Mouse (Mus musculus) testis, adult 2 months (tissue): ENCODE data around the gene Snx9. TPM values are rescaled to one million over a fixed set of nuclear protein-coding genes. Genes with fewer than 3 reads are reported as not detected.

ENCODE experiments used
- H3K27ac ChIP-seq: fragments of 200-500 bp; 2 replicates; pipeline ENCODE4 v1.5.1; 2012; ENCODE audit warnings: low read depth, low read length; ENCODE audit not compliant: control insufficient read depth, insufficient read depth
- H3K27me3 ChIP-seq: fragments of 200-500 bp; 2 replicates; pipeline ENCODE4 v1.6.1; 2012; ENCODE audit warnings: mild to moderate bottlenecking, low read length, moderate library complexity; ENCODE audit not compliant: control insufficient read depth, insufficient read depth
- H3K36me3 ChIP-seq: fragments of 200-500 bp; 2 replicates; pipeline ENCODE4 v1.6.1; 2012; ENCODE audit warnings: mild to moderate bottlenecking, low read length; ENCODE audit not compliant: control insufficient read depth, insufficient read depth
- H3K4me1 ChIP-seq: fragments of 200-500 bp; 2 replicates; pipeline ENCODE4 v1.6.1; 2012; ENCODE audit warnings: low read length; ENCODE audit not compliant: control insufficient read depth, insufficient read depth
- H3K4me3 ChIP-seq: fragments of 200-500 bp; 2 replicates; pipeline ENCODE4 v1.5.1; 2012; ENCODE audit warnings: low read depth, mild to moderate bottlenecking, low read length, moderate library complexity, mixed read lengths; ENCODE audit not compliant: control insufficient read depth
- CTCF ChIP-seq: fragments of 200-500 bp; IDR thresholded peaks from 2 replicates; pipeline ENCODE4 v1.5.1; 2012; ENCODE audit warnings: low read depth, mild to moderate bottlenecking, inconsistent platforms, low read length, moderate library complexity; ENCODE audit not compliant: control insufficient read depth, insufficient read depth, insufficient replicate concordance
- POLR2A ChIP-seq: fragments of 200-500 bp; IDR thresholded peaks from 2 replicates; pipeline ENCODE4 v1.6.1; 2012; ENCODE audit warnings: low read depth, mild to moderate bottlenecking, inconsistent platforms, low read length, moderate library complexity; ENCODE audit not compliant: control insufficient read depth
- polyA plus RNA-seq: library from polyadenylated mRNA; depleted of rRNA; stranded (reverse); fragments of >200 nt; gene quantifications from 2 replicates; pipeline ENCODE4 v1.2.3, GENCODE M21; 2012

Snx9 gene
- polyA plus RNA-seq, 1 experiment: 7.1 TPM

- Histone ChIP-seq H3K4me1 (no peaks in the 10 kb centered on the region), H3K4me3 (no peak overlapping the region), H3K27ac (no peak overlapping the region), H3K36me3 (no peaks in the 10 kb centered on the region), H3K27me3 (no peaks in the 10 kb centered on the region)
- TF ChIP-seq POLR2A: no peak
- no peak for TF ChIP-seq CTCF
Observed at GRCm38 (mm10) chr17:5803229-5804012, 37.7 kb upstream of the Snx9 start.

GRCm38 (mm10) chr17:5804370-5805150 is 36.6 kb upstream of the Snx9 start:
- no peak for TF ChIP-seq CTCF
- no peak for TF ChIP-seq POLR2A
- H3K27ac ChIP-seq: no peak overlapping the region

GRCm38 (mm10) chr17:5805151-5805834 is 35.8 kb upstream of the Snx9 start:
- H3K27ac ChIP-seq: no peak overlapping the region

More at GRCm38 (mm10) chr17:5804370-5805150, 36.6 kb upstream of the Snx9 start:
- H3K27me3 ChIP-seq: no peaks in the 10 kb centered on the region
- no peaks in the 10 kb centered on the region for H3K4me1 ChIP-seq
- H3K4me3 ChIP-seq: no peak overlapping the region
- no peaks in the 10 kb centered on the region for H3K36me3 ChIP-seq

GRCm38 (mm10) chr17:5805935-5806334 is 35.2 kb upstream of the Snx9 start:
- Histone ChIP-seq H3K27ac (no peak overlapping the region), H3K27me3 (no peaks in the 10 kb centered on the region), H3K4me3 (no peak overlapping the region), H3K36me3 (no peaks in the 10 kb centered on the region), H3K4me1 (no peaks in the 10 kb centered on the region)
- TF ChIP-seq POLR2A: no peak
- no peak for TF ChIP-seq CTCF

More at GRCm38 (mm10) chr17:5805151-5805834, 35.8 kb upstream of the Snx9 start:
- H3K4me1 ChIP-seq: no peaks in the 10 kb centered on the region
- TF ChIP-seq POLR2A (no peak), CTCF (no peak)
- H3K36me3 ChIP-seq: no peaks in the 10 kb centered on the region
- no peak overlapping the region for H3K4me3 ChIP-seq
- no peaks in the 10 kb centered on the region for H3K27me3 ChIP-seq

GRCm38 (mm10) chr17:5806823-5807222 is 34.3 kb upstream of the Snx9 start:
- no peak for TF ChIP-seq POLR2A
- TF ChIP-seq CTCF: no peak

GRCm38 (mm10) chr17:5807847-5808386 is 33.2 kb upstream of the Snx9 start:
- TF ChIP-seq CTCF (no peak), POLR2A (no peak)
- H3K36me3 ChIP-seq: no peaks in the 10 kb centered on the region
- H3K4me3 ChIP-seq: no peak overlapping the region
- H3K27ac ChIP-seq: no peak overlapping the region
- H3K27me3 ChIP-seq: no peaks in the 10 kb centered on the region
- no peaks in the 10 kb centered on the region for H3K4me1 ChIP-seq

More at GRCm38 (mm10) chr17:5806823-5807222, 34.3 kb upstream of the Snx9 start:
- Histone ChIP-seq H3K27me3 (no peaks in the 10 kb centered on the region), H3K36me3 (no peaks in the 10 kb centered on the region), H3K4me1 (no peaks in the 10 kb centered on the region), H3K4me3 (no peak overlapping the region), H3K27ac (no peak overlapping the region)
